Mouse (Mus musculus) spleen, postnatal 0 days (tissue): ENCODE data around the gene Tet2. TPM values are rescaled to one million over a fixed set of nuclear protein-coding genes. Genes with fewer than 3 reads are reported as not detected.

Experiments
- polyA plus RNA-seq: library from polyadenylated mRNA; unstranded; fragments of >200 nt; fragmentation: Nextera tagmentation; extraction: Ambion mirVana; gene quantifications from 2 replicates; pipeline ENCODE4 v1.2.1, GENCODE M21; 2015

The Tet2 gene
- polyA plus RNA-seq, result 13.9 and 16.5 TPM in 2 replicates

DNA sequence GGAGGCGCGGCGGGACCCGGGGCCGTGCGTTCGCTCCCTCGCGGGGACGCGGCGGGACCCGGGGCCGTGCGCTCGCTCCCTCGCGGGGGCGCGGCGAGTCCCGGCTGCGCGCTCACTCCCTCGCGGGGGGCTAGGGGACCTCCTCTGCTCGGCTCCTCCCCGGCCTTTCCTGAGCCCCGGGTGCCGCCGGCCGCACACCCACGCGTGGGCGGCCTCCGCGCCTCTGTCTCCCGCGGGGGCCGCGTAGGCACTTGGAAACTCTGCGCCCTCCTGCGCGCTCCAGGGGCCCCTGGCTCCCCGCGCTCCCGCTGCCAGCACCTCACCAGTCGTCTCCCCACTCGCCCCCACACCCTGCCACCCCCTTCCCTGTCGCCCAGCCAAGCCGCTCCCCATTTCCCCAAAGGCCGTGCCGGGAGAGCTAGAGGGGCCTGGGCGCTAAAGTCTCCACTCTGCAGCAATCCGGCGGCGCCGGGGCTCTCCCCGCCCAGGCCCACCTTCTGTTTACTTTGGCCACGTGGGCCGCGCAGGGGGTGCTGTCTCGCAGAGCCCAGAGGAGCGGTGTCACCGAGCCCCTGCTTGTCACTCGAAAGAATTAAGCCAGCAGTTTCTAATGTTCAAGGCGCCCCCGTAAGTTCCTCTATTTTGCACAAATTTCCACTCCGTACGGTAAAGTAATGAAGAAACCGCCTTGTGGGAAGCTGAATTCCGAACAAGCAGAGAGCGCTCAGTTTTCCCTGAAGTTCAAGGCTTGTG, at the start of gene Tet2:
TSS of gene Tet2 (minus strand) at position 589 of the 753 bp plus-strand sequence.

Other genes starting within 250 kb of the Tet2 start
- gene Ppa2, start 235.0 kb downstream of the Tet2 start, polyA plus RNA-seq, result 53.7 and 56.3 TPM in 2 replicates